Mouse (Mus musculus) T-helper 17 cell (primary cell): ENCODE measurements at regions not wholly inside any gene's neighbourhood (a gene's known extent, or its start where the extent isn't known, plus 50 kb on each side); places are given as distances from the start of the nearest gene placed in this dataset.

Experiments used
- in situ Hi-C, 2 experiments: fragments of 300-600 bp; cut with MboI, MseI; formaldehyde crosslinking; loops; 1 replicate in 1 of 2; 2 replicates in 1 of 2; pipeline ENCODE4 v1.15.1; 2025; ENCODE audit warnings: high pct_unique_total_duplicates in 2 of 2

- in situ Hi-C loops: no loop called here
Observed at GRCm38 (mm10) chr16:21359459-21359858, 63.5 kb upstream of the Vps8 start.

GRCm38 (mm10) chr16:21361406-21361805 is 61.5 kb upstream of the Vps8 start:
- in situ Hi-C loops: no loop called here

- in situ Hi-C loops: no loop called here
Observed at GRCm38 (mm10) chr16:21362663-21363367, 60.1 kb upstream of the Vps8 start.

GRCm38 (mm10) chr16:21364885-21365284 is 58.0 kb upstream of the Vps8 start:
- in situ Hi-C loops: no loop called here

GRCm38 (mm10) chr16:21367449-21367848 is 55.5 kb upstream of the Vps8 start:
- in situ Hi-C loops: no loop called here

- in situ Hi-C loops: no loop called here
Observed at GRCm38 (mm10) chr16:21368821-21369220, 54.1 kb upstream of the Vps8 start.

GRCm38 (mm10) chr16:21369569-21370512 is 53.1 kb upstream of the Vps8 start:
- in situ Hi-C loops: no loop called here
